Mouse (Mus musculus): Measurements from ENCODE around the gene Casc3.
A peak's percentile ranks its signal among the peaks of the same experiment; 100 is the strongest.

The Casc3 gene

GRCm38 (mm10) chr11:98835725-98836124, 31.0 kb downstream of the Casc3 start:
- DNase-seq (ENCODE audit: low read depth, low spot score) = no peak

GRCm38 (mm10) chr11:98836128-98836527, 31.4 kb downstream of the Casc3 start:
- DNase-seq (ENCODE audit: low read depth, low spot score) = no peak

DNA sequence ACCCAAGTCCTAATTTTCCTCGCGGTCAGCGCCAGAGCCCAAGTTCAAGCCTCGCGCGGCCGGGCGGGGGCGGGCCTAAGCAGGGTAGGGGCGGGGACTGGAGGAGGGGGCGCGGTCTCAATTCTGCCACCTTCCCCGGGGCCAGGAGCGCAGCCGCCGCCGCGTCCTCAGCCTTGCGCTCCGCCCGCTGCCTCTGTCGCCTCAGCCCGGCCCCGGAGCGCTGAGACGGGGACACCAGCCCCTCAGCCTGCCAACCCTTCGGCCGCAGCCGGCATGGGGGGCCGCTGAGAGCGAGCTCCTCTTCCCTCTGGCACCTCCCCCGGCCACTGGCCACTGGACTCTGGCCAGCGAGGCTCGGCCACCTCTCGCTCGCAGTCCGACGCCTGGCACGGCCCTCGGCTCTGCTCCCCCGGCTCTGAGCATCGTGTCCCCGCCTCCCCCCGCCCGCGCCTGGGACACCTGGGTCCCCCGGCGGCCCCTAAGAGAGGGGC, 32.0 kb downstream of the Casc3 start, which contains the start of gene Rapgefl1:
Gene Rapgefl1, plus strand, starts transcription at position 135 of the 491 bp plus-strand sequence.
- DNase-seq (ENCODE audit: low read depth, low spot score) = peak; percentile 87

- no peak for DNase-seq (ENCODE audit: low read depth, low spot score)
Measured at GRCm38 (mm10) chr11:98837231-98837704, 32.6 kb downstream of the Casc3 start.

DNA sequence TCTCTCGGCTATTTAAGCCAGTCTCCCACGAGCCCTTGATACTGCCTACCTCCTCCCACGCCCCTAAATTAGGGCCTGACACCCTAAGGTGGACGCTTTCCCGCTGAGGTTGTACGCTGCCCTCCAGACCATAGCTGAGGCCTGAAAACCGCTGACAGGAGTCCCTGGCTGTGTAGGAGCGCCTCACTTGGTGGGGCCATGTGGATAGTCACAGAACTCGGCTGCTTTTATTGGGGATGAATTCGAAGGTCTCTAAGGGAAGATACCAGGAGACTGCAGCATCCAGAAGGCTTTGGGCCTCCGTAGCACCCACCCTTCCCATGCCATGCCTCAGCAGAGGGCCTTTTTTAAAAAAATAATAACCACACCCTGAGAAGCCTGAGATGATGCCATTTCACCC, 33.2 kb downstream of the Casc3 start:
- DNase-seq (ENCODE audit: low read depth, low spot score) = no peak

GRCm38 (mm10) chr11:98838512-98838911, 33.8 kb downstream of the Casc3 start:
- no peak for DNase-seq (ENCODE audit: low read depth, low spot score)

GRCm38 (mm10) chr11:98839402-98839801, 34.7 kb downstream of the Casc3 start:
- peak; percentile 27 for DNase-seq (ENCODE audit: low read depth, low spot score)

DNA sequence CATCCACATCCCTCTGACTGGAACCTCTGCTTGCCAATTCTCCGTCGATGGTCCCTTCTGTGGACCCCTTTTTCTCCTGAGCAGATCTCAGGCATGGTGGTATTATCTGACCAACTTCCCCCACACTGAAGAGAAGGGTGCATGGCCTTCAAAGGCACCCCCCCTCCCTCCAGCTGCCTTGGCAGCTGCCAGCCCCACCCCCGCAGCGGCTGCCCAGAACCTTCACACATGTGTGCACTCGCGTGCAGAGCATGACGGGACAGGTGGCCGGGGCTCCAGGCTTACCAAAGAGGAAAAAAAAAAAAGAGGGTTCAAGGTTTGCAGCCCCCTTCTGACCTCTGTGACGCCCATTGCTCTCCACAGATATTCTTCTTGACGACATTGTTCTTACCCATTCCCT, 35.2 kb downstream of the Casc3 start:
- DNase-seq (ENCODE audit: low read depth, low spot score) = peak; percentile 89

GRCm38 (mm10) chr11:98846016-98846415, 41.3 kb downstream of the Casc3 start:
- DNase-seq (ENCODE audit: low read depth, low spot score) = no peak

DNA sequence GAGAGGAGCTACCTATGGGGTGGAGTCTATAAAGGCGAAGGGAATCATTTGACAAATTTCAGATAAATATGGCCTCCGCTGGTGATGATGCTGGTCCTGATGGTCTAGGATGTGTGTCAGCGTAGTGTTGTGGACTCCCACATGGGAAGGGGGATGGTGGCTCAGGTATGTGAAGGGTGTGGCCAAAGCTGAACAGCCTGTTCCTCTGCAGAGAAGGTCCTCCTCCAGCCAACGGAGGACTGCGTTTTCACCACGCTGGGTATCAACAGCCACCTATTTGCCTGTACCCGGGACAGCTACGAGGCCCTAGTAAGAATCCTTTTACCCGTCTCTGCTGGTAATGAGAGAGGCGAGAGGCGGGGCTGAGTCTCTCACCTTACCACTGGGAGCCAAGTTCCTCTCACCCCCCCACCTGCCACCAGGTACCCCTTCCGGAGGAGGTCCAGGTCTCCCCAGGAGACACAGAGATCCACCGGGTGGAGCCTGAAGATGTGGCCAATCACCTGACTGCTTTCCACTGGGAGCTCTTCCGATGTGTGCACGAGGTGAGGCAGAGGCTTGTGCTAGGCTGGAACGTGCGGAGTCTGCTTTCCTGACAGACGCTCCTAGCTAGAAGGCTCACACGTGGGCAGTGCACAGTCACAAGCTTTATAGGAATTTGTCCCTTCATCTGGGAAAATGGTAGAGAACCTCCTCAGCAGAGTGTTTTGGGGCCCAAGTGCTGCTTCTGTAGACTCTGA, 42.3 kb downstream of the Casc3 start:
- DNase-seq (ENCODE audit: low read depth, low spot score) = no peak

DNA sequence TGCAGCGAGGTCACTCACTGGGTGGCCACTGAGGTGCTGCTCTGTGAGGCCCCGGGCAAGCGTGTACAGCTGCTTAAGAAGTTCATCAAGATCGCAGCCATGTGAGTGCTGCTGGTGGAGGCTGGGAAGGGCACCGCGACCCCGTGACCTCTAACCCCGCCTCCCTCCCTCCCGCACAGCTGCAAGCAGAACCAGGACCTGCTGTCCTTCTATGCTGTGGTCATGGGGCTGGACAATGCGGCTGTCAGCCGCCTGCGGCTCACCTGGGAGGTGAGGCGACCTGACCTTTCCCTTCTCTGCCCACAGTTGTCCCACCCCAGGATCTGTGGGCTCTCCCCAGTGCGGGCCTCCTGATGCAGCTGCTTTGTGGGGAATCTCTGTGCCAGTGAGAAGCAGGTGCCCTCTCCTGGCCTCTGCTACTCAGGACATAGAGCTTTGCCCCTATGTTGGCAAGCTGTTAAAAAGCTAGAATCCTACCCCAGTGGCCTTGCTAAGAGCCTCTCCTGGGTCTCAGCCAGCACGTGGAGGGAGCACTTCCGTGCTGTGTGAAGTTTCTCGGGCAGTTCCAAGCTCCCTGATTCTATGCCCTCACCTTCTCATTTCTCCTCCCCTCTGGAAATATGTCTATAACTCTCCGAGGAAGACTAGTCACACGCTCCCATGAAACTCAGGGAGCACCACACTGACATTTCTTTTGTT, 44.6 kb downstream of the Casc3 start:
- DNase-seq (ENCODE audit: low read depth, low spot score) = no peak

DNA sequence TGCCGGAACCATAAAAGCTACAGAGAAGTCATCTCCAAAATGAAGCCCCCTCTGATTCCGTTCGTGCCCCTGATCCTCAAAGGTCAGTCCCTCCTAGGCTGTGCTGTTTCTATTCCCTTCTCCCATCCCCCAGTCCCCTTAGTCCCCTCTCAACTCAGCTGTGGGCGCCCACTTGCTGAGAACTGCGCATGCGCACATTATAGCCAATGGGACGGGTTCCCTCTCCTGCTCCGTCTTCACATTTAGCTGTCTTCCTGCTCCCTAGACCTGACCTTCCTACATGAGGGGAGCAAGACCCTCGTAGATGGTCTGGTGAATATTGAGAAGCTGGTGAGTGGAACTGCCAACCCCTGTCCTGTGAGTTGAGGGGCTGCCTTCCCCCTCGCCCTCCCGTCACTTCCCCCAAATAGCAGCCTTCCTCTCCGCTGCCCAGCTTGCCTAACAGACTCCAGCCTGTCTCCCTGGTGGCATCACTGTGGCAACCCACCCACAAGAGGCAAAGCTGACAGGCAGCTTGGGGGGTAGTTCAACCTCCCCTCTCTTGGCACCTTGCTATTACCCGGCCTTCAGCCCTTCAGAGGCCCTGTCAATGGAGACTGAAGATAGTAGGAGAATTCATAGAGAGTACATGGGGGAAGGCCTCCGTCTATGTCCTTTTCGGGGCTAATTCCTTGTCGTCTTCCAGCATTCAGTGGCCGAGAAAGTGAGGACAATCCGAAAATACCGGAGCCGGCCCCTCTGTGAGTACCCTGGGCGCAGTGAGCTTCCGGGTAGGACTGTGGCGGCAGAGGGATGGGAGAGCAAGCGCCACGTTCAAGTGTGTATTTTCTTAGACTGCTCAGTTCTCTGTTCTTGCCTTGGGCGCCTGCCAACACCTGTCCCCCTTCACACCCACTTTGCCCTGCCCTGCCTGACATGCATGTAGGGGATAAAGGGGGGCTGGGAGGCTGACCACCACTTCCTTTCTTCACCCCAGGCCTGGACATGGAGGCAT, 45.7 kb downstream of the Casc3 start:
- DNase-seq (ENCODE audit: low read depth, low spot score) = no peak

- no peak for DNase-seq (ENCODE audit: low read depth, low spot score)
Measured at GRCm38 (mm10) chr11:98854116-98854515, 49.4 kb downstream of the Casc3 start.

GRCm38 (mm10) chr11:98854659-98855058, 50.0 kb downstream of the Casc3 start:
- DNase-seq (ENCODE audit: low read depth, low spot score) = no peak

DNA sequence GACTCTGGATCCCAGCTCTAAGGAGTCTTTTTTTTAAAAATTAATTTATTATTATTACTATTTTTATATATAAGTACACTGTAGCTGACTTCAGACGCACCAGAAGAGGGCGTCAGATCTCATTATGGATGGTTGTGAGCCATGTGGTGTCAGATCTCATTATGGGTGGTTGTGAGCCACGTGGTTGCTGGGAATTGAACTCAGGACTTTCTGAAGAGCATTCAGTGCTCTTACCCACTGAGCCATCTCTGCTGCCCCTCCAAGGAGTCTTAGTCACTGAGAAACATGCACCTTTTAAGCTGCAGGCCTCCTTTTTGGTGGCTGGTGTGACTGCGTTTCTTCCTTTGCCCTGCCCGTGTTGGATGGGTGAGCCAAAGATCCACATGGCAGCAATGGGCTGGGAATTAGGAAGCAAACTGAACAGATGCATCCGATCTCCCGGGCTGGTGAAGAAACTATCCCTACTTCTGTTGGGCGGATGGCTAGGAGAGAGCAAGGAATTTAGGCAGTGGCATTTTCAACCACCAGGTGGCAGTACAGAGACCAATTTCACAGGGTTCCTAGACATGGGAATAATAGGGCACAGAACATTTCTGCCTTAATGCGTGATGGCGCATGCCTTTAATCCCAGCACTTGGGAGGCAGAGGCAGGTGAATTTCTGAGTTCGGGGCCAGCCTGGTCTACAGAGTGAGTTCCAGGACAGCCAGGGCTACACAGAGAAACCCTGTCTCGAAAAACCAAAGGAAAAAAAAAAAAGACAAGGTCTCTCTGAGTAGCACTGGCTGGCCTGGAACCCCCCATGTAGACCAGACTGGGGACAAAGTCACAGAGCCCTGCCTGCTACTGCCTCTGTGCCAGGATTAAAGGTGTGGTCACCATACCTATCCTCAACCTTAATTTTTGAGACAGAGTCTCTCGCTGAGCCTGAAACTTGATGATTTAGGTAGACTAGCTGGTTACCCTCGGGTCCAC, 54.3 kb downstream of the Casc3 start:
- peak; percentile 72 for DNase-seq (ENCODE audit: low read depth, low spot score)

DNA sequence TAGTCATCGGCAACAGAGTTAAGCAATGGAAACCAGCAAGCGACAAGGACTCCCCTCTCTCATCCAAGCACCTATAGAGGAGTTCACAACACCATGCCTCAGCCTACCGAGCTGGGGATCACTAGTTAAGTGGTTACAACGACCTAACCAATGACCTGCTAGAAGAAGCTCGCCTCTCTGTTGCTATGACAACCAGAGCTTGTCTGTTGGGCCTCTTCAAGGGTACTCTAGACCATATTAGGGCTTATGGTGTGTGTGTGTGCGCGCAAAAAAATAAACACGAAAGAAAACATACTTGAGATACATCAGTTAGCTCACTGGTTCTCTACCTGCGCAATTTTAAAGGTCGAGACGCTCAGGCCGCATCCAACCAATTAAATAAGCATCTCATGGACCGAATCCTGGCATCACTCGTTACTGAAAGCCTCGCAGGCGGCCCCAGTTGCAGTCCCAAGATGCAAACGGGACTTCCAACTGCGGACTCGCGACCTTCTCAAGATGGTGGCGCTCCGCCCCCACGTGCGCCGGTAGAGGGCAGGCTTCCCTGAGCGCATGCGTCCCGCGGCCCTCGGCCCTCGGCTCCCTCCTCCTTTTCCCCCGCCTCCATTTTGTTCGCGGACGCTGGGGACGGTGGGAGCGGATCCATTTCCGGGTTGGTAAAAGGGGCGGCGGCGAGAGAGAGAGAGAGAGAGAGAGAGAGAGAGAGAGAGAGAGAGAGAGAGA, 58.5 kb downstream of the Casc3 start, which contains the start of gene Wipf2:
Gene Wipf2, plus strand, starts transcription at position 611 of the 723 bp plus-strand sequence.
- peak; percentile 97 for DNase-seq (ENCODE audit: low read depth, low spot score)

- peak; percentile 66 for DNase-seq (ENCODE audit: low read depth, low spot score)
Measured at GRCm38 (mm10) chr11:98863751-98864429, 59.2 kb downstream of the Casc3 start.

DNA sequence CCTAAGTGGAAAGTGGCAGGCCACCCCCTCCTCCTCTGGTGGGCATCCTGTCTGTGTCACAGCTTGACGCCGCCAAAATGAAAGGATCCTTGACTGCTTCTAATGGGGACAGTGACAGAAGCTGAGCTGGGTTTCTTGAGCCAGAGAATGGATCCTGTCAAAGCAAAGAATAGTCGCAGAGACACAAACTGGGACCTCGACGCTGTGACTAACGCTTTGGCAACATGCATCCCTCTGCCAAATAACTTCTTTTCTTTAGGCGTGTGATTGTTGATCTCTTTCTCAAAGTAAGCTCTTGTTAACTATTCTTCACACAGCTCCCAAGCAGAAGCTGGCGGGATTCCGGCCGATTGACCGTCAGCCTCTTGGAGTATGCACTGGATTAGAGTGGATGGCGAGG, 62.6 kb downstream of the Casc3 start:
- no peak for DNase-seq (ENCODE audit: low read depth, low spot score)

- no peak for DNase-seq (ENCODE audit: low read depth, low spot score)
Measured at GRCm38 (mm10) chr11:98869906-98870305, 65.2 kb downstream of the Casc3 start.
